Mouse (Mus musculus) cerebral cortex, adult 2 months (tissue): ENCODE measurements around the gene Mrpl35.

Experiments
- WGBS: fragments of 180-500 bp; shearing (Covaris S2); methylation state at CpG from one replicate; pipeline ENCODE4 v1.1.7; 2018; 5-methylcytosine and 5-hydroxymethylcytosine counted together

The Mrpl35 gene

DNA sequence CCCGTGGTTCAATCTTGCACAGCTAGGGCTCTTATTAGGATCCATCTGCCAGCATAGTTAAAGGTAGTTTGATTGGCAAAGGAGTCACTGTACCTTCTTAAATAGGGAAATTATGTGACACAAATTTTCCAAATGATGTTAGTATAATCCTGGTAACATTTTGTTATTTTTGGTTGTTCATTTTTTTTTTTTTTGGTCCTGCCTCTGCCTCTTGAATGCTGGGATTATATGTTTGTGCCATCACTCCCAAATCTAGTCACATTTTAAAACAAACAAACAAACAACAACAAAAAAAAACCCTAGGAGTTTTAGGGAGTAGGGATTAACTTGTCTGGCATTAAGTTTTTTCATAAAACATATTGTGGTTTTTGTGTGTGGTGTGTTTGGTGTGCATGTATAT, at the start of gene Mrpl35:
TSS of gene Mrpl35 (minus strand) at position 101 of the 400 bp plus-strand sequence.
- 38% methylated on average over 1 of the region's 1 CpGs for WGBS

GRCm38 (mm10) chr6:71871396-71871795, 44.6 kb upstream of the Mrpl35 start:
- 94% methylated on average over 9 of the region's 9 CpGs for WGBS

GRCm38 (mm10) chr6:71868809-71869208, 42.0 kb upstream of the Mrpl35 start:
- 97% methylated on average over 1 of the region's 1 CpGs for WGBS

- WGBS, result 79% methylated on average over 2 of the region's 2 CpGs
Observed at GRCm38 (mm10) chr6:71867751-71868150, 41.0 kb upstream of the Mrpl35 start.

DNA sequence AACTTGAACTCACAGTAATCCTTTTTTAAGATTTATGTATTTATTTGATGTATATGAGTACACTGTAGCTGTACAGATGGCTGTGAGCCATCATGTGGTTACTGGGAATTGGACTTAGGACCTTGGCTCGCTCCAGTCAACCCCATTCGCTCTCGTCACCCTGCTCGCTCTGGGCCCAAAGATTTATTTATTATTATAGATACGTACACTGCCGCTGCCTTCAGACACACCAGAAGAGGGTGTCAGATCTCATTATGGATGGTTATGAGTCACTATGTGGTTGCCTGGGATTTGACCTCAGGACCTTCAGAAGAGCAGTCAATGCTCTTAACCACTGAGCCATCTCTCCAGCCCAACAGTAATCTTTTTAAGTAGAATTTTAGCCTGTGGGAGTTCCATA, 20.1 kb upstream of the Mrpl35 start:
- WGBS, result 95% methylated on average over 6 of the region's 6 CpGs

DNA sequence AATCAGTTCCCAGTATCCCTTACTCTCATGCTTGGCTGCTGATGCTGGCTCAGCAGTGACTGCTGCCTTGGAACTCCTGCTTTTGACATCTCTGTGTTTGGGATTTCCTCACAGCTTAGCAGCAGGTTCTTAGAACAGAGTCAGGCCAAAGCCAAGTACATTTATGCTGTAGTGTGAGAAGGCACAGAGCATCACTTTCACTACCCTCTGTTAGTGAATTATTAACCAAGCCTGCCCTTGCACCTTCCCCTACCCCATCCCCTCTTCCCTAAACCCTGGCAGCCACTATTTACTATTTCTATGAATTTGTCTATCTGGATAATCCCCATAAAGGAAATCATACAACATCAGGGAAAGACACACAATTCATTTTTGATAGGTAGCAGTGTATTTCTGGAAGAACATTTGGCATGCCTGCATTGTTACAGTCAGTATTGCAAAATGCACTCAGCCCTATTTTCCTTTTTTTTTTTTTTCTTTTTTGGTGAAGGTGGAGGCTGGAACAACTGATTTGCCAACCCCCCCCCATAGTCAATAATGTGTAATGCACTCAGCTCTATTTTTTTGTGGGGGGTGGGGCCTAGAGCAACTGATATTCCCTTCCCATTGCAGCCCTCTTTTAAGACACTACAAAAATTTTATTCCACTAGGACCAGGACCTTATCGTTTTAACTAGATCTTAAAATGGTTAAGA, 14.0 kb upstream of the Mrpl35 start:
- 94% methylated on average over 1 of the region's 1 CpGs for WGBS

GRCm38 (mm10) chr6:71836811-71837210, 10.0 kb upstream of the Mrpl35 start:
- 71% methylated on average over 2 of the region's 2 CpGs for WGBS

DNA sequence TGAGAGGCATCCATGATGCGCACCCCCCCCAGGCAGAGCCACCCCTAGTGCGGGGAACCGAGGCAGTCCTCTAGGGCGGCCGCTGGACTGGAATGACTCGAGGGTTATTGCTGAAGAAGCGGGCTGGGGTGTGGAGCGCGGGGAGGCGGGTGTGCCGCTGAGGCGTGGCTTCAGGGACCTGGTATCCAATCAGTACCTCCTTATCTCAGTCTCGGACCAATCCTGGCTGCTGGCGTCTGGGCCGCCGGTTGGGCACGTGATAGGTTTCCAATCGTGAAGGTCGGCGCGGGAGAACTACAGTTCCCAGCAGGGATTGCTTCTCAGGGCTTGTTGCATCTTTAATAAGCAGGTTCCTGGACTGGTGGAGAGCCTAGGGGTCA, 4.8 kb upstream of the Mrpl35 start:
- WGBS, result 2% methylated on average over 21 of the region's 21 CpGs

GRCm38 (mm10) chr6:71830690-71831580, 4.2 kb upstream of the Mrpl35 start, which contains the start of gene Immt:
Immt (plus strand) TSS chr6:71831331.
- under 1% methylated on average over 64 of the region's 64 CpGs for WGBS

GRCm38 (mm10) chr6:71829768-71830167, 3.0 kb upstream of the Mrpl35 start:
- WGBS, result 87% methylated on average over 9 of the region's 9 CpGs

DNA sequence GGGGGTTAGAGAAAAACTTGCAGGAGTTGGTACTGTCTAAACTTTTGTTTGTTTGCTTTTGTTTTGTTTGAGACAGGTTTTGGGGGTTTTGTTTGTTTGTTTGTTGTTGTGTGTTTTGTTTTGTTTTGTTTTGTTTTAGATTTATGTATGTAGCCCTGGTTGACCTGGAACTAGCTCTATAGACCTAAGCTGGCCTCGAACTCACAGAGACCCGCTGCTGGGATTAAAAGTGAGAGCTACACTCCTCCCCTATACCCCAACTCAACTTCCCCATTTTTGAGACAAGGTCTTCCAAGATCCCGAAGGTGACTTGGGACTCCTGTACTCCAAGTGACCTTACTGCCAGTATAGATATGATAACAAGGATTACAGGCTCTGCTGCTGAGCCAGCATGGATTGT, 2.8 kb downstream of the Mrpl35 start:
- WGBS, result 32% methylated on average over 3 of the region's 3 CpGs

GRCm38 (mm10) chr6:71823488-71823887, 3.3 kb downstream of the Mrpl35 start:
- under 1% methylated on average over 19 of the region's 19 CpGs for WGBS

- WGBS, result 4% methylated on average over 7 of the region's 7 CpGs
Observed at GRCm38 (mm10) chr6:71823085-71823484, 3.7 kb downstream of the Mrpl35 start.

DNA sequence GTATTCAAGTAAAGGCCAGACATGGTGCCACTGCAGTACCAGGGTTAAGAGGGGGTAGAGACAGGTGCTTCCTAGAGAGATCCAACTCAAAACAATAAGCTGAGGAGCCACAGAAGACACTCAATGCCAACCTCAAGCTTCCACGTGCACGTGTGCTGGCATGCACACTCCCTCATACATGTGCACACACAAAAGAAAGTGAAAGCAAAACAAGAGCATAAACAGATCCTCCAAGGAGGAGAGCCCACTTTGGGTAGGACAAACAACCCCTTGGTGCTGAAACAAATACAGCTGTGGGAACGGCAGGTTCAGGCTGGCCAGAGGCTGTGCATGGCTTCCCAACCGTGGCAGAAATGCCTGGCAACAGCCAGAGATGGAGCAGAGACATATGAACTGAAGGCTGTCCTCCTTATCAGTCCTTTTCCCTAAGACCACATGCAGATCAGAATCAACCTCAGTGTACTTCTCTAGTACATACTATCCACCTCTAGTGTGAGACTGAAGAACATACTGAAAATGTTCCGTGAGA, 6.9 kb downstream of the Mrpl35 start:
- WGBS, result 90% methylated on average over 5 of the region's 5 CpGs

GRCm38 (mm10) chr6:71812820-71813219, 13.9 kb downstream of the Mrpl35 start:
- 87% methylated on average over 2 of the region's 2 CpGs for WGBS

GRCm38 (mm10) chr6:71809890-71810289, 16.9 kb downstream of the Mrpl35 start:
- WGBS, result 88% methylated on average over 9 of the region's 9 CpGs

- 64% methylated on average over 1 of the region's 1 CpGs for WGBS
Observed at GRCm38 (mm10) chr6:71806713-71807112, 20.1 kb downstream of the Mrpl35 start.

DNA sequence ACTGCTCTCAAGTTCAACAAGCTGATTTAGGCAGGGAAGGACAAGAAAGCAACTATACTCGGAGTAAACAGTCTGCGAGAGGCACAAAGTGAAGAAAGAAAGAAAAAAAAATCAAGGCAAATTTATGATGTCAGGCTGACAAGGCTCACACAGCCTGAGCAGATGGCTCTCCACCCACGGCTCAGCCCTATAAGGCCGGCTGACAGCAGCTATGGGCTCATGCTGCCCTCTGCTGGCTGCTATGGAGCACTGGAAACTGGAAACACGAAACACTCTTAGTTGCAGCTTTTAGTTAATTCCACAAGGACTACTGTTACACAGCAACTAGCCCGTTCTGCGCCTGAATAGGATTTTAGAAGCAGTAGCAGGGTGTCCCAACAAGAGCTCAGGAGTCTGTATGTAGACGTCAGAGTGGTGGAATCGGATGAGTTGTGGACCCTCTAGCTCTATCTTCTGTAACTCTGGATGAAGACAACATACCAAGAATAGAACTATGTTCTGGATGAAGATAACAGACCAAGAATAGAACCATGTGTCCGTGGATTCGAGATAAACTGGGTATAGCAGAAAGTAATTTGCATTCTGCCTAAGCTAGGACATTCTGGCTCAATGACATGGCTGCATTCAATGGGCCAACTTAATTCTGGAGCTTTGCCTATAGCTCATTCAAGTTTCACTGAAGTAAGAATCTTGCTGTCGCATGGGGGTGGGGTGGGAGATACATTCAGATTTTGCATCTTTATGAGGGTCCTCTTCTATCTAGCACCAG, 22.5 kb downstream of the Mrpl35 start:
- WGBS, result 10% methylated on average over 12 of the region's 12 CpGs

GRCm38 (mm10) chr6:71803609-71804008, 23.2 kb downstream of the Mrpl35 start:
- 37% methylated on average over 1 of the region's 1 CpGs for WGBS

DNA sequence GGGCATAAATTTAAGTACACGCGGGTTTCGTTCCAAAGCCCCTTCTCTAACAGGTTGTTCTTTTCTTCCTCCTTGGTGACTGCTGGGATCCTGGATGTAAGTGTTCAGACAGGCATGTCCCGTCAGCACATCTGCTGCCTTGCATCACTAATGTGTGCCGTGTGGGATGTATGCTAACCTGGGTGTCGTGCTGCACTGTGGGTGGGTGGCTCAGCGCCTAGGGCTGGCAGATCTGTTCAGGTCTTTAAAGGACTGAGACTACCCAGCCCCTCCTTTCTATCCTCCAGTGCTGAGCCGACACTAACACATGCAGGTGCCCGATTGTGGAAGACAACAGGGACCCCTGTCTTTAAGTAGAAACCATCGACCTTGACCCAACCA, 25.1 kb downstream of the Mrpl35 start:
- WGBS, result 42% methylated on average over 10 of the region's 10 CpGs

- WGBS, result 40% methylated on average over 7 of the region's 7 CpGs
Observed at GRCm38 (mm10) chr6:71801011-71801713, 25.6 kb downstream of the Mrpl35 start.
